Mouse (Mus musculus): ENCODE results near the gene Kalrn. TPM values are rescaled to one million over a fixed set of nuclear protein-coding genes. Genes with fewer than 3 reads are reported as not detected.

The Kalrn gene
- polyA plus RNA-seq, 1 experiment from 2014 or later = 23.7 TPM

DNA sequence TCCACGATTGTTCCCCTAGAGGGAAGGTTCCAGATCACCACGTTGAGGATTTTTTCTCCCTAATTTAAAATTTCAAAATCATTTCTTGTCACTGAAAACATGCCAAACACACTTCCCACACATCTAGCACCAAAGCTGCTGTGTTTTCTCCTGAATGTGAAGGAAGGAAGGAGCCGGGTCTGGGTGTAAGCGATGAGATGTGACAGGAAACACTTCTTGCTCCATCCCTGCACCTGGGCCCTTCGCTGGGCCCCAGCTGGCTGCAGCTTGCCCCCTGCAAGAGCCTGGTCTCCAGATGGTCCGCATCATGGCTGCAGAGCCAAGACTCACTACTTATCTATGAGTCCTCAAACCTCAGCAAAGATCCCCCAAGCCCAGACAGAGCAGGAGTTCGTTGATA lies 158.8 kb downstream of the Kalrn start:
- Histone ChIP-seq H3K27ac (replicated peaks) (peak overlapping the region; percentile 67; the same call in 1 of the 2 replicates), H3K9me3 (replicated peaks) (no peaks in the 10 kb centered on the region), H3K4me2 (no peak overlapping the region), H3K27me3 (replicated peaks) (no peaks in the 10 kb centered on the region), H3K9ac (replicated peaks) (no peak overlapping the region), H3K4me1 (peaks cover 48% of the 10 kb centered on the region), H3K4me3 (replicated peaks) (no peak overlapping the region), H3K36me3 (no peaks in the 10 kb centered on the region)
- ATAC-seq (ENCODE audit: low FRiP score) = no peak
- 71% methylated on average over 7 of the region's 7 CpGs for WGBS

DNA sequence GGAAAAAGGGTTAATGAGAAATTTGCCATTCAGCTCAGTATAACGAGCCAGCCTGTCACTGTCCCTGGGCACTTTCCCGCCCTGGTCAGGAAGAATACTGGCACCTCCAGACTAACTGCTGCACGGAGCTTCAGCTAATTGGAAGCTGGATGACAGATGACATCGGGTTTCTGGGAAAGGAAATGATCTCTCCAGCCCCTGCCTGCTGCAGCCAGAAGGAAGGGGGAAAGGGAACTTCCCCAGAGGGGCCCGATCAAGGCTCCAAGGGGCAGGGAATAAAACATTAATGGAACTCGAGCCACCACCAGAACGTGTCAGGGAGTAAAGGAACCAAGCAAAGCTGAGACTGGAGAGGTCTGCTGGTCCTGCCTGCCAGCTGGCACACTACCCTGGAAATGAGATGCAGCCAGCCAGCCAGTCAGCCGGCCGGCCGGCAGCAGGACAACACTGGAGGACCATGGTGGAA lies 159.4 kb downstream of the Kalrn start:
- Histone ChIP-seq H3K36me3 (no peaks in the 10 kb centered on the region), H3K27me3 (replicated peaks) (no peaks in the 10 kb centered on the region), H3K4me1 (peaks cover 50% of the 10 kb centered on the region), H3K9ac (replicated peaks) (no peak overlapping the region), H3K4me2 (peak overlapping the region; percentile 4; the same call in 1 of the 2 replicates), H3K27ac (replicated peaks) (peak overlapping the region; percentile 67), H3K9me3 (replicated peaks) (no peaks in the 10 kb centered on the region), H3K4me3 (replicated peaks) (no peak overlapping the region)
- WGBS = 20% methylated on average over 10 of the region's 10 CpGs
- peak; percentile 68 for ATAC-seq (ENCODE audit: low FRiP score)

DNA sequence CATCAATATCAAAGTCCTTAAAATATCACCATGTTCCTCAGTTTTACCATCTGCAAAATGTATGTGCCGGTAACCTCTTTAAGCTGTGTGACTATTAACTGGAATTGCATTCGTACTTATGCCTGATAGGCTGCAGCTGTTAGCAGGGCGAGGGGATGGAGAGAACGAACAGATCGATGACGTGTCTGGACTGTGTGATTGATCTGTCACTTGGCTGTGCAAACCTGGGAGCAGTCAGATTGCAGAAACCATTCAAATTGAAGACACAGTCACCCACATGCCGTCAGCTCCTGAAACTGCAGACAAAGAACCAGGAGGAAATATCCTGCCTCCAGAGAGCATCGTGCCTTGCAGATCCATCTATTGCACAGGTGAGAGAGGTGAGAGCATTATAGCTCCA lies 166.3 kb downstream of the Kalrn start:
- H3K4me2 ChIP-seq = no peak overlapping the region
- no peaks in the 10 kb centered on the region for H3K36me3 ChIP-seq
- no peak overlapping the region for H3K27ac ChIP-seq (replicated peaks)
- H3K9ac ChIP-seq (replicated peaks) = no peak overlapping the region
- no peak overlapping the region for H3K4me3 ChIP-seq (replicated peaks)
- no peaks in the 10 kb centered on the region for H3K27me3 ChIP-seq (replicated peaks)
- H3K4me1 ChIP-seq = peaks cover 11% of the 10 kb centered on the region; the same call in 1 of the 2 replicates
- ATAC-seq (ENCODE audit: low FRiP score) = peak; percentile 50; the same call in 1 of the 2 replicates
- 72% methylated on average over 8 of the region's 8 CpGs for WGBS
- no peaks in the 10 kb centered on the region for H3K9me3 ChIP-seq (replicated peaks)

DNA sequence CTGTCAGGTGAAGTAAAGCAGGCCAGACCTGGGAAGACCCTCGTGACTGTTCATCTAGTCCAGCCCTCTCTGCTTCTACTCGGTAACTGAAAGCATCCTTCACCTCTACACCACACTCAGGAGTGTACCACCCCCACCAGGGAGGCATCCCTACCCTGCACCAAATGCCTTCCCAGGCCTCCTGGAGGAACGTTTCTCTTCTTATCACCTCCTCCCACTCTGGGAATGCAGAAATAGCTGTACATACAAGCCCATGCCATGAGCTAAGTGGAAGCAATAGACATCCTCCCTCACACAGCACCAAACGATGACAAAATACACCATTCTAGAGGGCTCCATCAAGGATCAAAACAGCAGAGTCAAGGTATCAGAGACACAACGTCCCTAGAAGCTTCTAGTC lies 168.2 kb downstream of the Kalrn start:
- no peaks in the 10 kb centered on the region for H3K36me3 ChIP-seq
- WGBS = 80% methylated on average over 5 of the region's 5 CpGs
- no peaks in the 10 kb centered on the region for H3K27me3 ChIP-seq (replicated peaks)
- H3K27ac ChIP-seq (replicated peaks) = no peak overlapping the region
- ATAC-seq (ENCODE audit: low FRiP score) = no peak
- H3K9ac ChIP-seq (replicated peaks) = no peak overlapping the region
- no peaks in the 10 kb centered on the region for H3K9me3 ChIP-seq (replicated peaks)
- H3K4me3 ChIP-seq (replicated peaks) = no peak overlapping the region
- peaks cover 17% of the 10 kb centered on the region for H3K4me1 ChIP-seq
- H3K4me2 ChIP-seq = no peak overlapping the region

GRCm38 (mm10) chr16:34401216-34401615 lies 172.1 kb downstream of the Kalrn start:
- H3K9me3 ChIP-seq (replicated peaks) = no peaks in the 10 kb centered on the region
- no peak overlapping the region for H3K27ac ChIP-seq (replicated peaks)
- H3K9ac ChIP-seq (replicated peaks) = no peak overlapping the region
- peaks cover 10% of the 10 kb centered on the region for H3K4me1 ChIP-seq
- H3K36me3 ChIP-seq = no peaks in the 10 kb centered on the region
- no peak for ATAC-seq (ENCODE audit: low FRiP score)
- H3K27me3 ChIP-seq (replicated peaks) = no peaks in the 10 kb centered on the region
- WGBS = 95% methylated on average over 1 of the region's 1 CpGs
- no peak overlapping the region for H3K4me3 ChIP-seq (replicated peaks)
- no peak overlapping the region for H3K4me2 ChIP-seq

- no peak overlapping the region for H3K27ac ChIP-seq (replicated peaks)
- H3K4me3 ChIP-seq (replicated peaks) = no peak overlapping the region
- no peak for ATAC-seq (ENCODE audit: low FRiP score)
- no peaks in the 10 kb centered on the region for H3K9me3 ChIP-seq (replicated peaks)
- WGBS = 54% methylated on average over 13 of the region's 13 CpGs
- H3K36me3 ChIP-seq = no peaks in the 10 kb centered on the region
- no peak overlapping the region for H3K9ac ChIP-seq (replicated peaks)
- no peaks in the 10 kb centered on the region for H3K27me3 ChIP-seq (replicated peaks)
- H3K4me1 ChIP-seq = peaks cover 17% of the 10 kb centered on the region
- no peak overlapping the region for H3K4me2 ChIP-seq
These were observed 173.1 kb downstream of the Kalrn start for GRCm38 (mm10) chr16:34400102-34400728.

DNA sequence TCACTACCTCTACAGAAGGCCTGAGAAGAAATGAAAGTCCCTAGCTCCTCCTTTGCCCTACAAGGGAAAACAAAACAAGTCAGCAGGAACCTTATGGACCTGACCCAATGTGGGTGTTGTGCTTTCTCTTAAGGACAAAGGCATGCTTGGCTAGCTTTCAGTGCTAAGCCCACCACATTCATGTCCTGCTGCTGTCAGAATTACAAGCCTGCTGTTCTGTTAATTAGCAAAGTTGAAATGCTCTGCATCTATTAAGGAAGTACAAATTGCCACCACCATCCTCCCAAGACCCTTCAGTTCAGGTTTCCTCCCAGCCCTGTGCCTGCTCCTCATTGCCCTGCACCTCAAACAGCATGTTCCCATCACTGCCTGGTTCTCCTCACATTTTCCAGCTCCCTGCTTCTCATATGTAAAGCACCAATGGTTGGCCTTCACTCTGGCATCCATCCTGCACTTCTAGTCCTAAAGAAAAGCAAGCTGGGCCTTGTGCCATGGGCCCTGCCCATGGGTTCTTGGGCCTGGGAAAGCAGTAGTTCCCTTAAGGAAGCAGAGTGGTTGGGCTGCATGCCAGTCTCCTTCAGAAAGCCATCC lies 178.0 kb downstream of the Kalrn start:
- Histone ChIP-seq H3K9ac (replicated peaks) (no peak overlapping the region), H3K4me1 (peaks cover 22% of the 10 kb centered on the region), H3K27ac (replicated peaks) (peak overlapping the region; percentile 29; the same call in 1 of the 2 replicates), H3K36me3 (no peaks in the 10 kb centered on the region), H3K27me3 (replicated peaks) (no peaks in the 10 kb centered on the region), H3K4me3 (replicated peaks) (no peak overlapping the region), H3K9me3 (replicated peaks) (no peaks in the 10 kb centered on the region), H3K4me2 (no peak overlapping the region)
- peak; percentile 64 for ATAC-seq (ENCODE audit: low FRiP score)

DNA sequence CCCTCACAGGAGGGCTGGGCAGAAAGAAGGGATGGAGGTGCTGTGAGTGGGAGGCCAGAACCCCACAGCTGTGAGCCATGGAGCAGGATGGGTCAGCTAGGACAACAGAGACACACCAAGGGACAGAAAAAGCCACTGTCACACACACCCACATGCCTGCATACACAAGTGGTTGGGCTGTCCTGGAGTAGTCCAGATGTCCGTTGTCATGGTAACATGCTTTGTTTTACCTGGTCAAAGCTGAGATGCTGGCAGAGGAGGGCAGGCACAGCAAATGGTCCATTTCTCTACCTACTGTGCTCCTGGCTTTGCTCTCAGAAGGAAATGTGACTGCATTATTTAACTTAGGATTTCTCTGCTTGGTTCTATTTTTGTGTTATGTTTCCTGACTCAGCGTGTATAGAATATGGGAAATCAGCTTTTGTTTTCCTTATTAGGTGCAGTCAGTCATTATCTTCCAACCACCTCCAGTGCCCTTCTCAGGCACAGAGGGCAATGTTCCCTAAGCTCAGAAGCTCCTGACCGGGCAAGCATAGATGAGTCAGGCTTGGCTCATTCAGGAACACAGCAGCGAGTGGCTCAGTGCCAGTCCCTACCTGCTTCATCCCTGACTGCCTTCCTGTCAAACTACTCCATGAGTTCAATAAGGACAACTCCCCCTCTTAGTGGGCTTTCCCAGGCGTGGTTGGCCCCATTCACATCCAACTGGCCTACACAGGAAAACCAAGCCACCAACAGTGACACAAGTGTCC lies 183.6 kb downstream of the Kalrn start:
- H3K27ac ChIP-seq (replicated peaks) = no peak overlapping the region
- H3K4me3 ChIP-seq (replicated peaks) = no peak overlapping the region
- H3K4me2 ChIP-seq = no peak overlapping the region
- no peaks in the 10 kb centered on the region for H3K36me3 ChIP-seq
- ATAC-seq (ENCODE audit: low FRiP score) = no peak
- H3K27me3 ChIP-seq (replicated peaks) = no peaks in the 10 kb centered on the region
- 77% methylated on average over 5 of the region's 5 CpGs for WGBS
- H3K9ac ChIP-seq (replicated peaks) = no peak overlapping the region
- peaks cover 24% of the 10 kb centered on the region for H3K4me1 ChIP-seq
- H3K9me3 ChIP-seq (replicated peaks) = no peaks in the 10 kb centered on the region

GRCm38 (mm10) chr16:34388871-34389270 lies 184.5 kb downstream of the Kalrn start:
- no peaks in the 10 kb centered on the region for H3K27me3 ChIP-seq (replicated peaks)
- H3K9me3 ChIP-seq (replicated peaks) = no peaks in the 10 kb centered on the region
- H3K9ac ChIP-seq (replicated peaks) = no peak overlapping the region
- H3K4me1 ChIP-seq = peaks cover 20% of the 10 kb centered on the region
- 87% methylated on average over 6 of the region's 6 CpGs for WGBS
- no peak overlapping the region for H3K4me3 ChIP-seq (replicated peaks)
- no peak overlapping the region for H3K27ac ChIP-seq (replicated peaks)
- no peak for ATAC-seq (ENCODE audit: low FRiP score)
- no peaks in the 10 kb centered on the region for H3K36me3 ChIP-seq
- no peak overlapping the region for H3K4me2 ChIP-seq

GRCm38 (mm10) chr16:34385065-34385464 lies 188.3 kb downstream of the Kalrn start:
- no peak for ATAC-seq (ENCODE audit: low FRiP score)
- no peak overlapping the region for H3K4me3 ChIP-seq (replicated peaks)
- no peaks in the 10 kb centered on the region for H3K27me3 ChIP-seq (replicated peaks)
- H3K9me3 ChIP-seq (replicated peaks) = no peaks in the 10 kb centered on the region
- WGBS = 94% methylated on average over 8 of the region's 8 CpGs
- no peak overlapping the region for H3K9ac ChIP-seq (replicated peaks)
- no peak overlapping the region for H3K27ac ChIP-seq (replicated peaks)
- H3K4me2 ChIP-seq = no peak overlapping the region
- H3K36me3 ChIP-seq = no peaks in the 10 kb centered on the region
- H3K4me1 ChIP-seq = peaks cover 24% of the 10 kb centered on the region

GRCm38 (mm10) chr16:34382992-34383391 lies 190.3 kb downstream of the Kalrn start:
- Histone ChIP-seq H3K9ac (replicated peaks) (no peak overlapping the region), H3K27me3 (replicated peaks) (no peaks in the 10 kb centered on the region), H3K4me3 (replicated peaks) (no peak overlapping the region), H3K27ac (replicated peaks) (no peak overlapping the region), H3K36me3 (no peaks in the 10 kb centered on the region), H3K9me3 (replicated peaks) (no peaks in the 10 kb centered on the region), H3K4me2 (no peak overlapping the region), H3K4me1 (peaks cover 16% of the 10 kb centered on the region; the same call in 1 of the 2 replicates)
- ATAC-seq (ENCODE audit: low FRiP score) = no peak
- 36% methylated on average over 4 of the region's 4 CpGs for WGBS

Measured in neural tube, embryonic 15.5 days (tissue).